Mouse (Mus musculus): ENCODE results near the gene Cul9.

DNA sequence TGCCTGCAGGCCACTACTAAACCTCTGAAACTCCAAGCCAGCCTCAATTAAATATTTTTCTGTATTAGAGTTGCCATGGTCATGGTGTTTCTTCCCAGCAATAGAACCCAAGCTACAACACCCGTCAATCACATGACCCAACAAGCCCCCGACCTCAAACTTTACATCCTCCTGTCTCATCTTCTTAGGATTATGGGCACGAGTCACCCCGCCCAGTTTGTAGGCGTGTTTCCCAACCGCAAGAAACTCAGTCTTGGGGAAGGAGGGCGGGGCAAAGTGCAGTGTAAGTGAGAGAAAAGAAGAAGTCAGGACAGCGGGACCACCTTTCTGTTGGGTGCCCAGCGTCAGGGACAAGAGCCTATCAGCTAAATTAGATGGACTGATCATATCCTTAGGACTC, 42.0 kb upstream of the Cul9 start:
- no peak for TF ChIP-seq CTCF (IDR thresholded peaks at IDR 0.05; ENCODE audit: control insufficient read depth, insufficient read depth, low read length)
- no peak for TF ChIP-seq POLR2A (IDR thresholded peaks at IDR 0.05; ENCODE audit: borderline replicate concordance, control insufficient read depth, low read depth, low read length)

Measured in bone marrow, adult 2 months (tissue).